Comparison of ENCODE assay signal across 23 mouse cellular contexts in genomic region chr5:36358161-36358560, GRCm38 (mm10). TPM values are rescaled to one million over a fixed set of nuclear protein-coding genes. Genes with fewer than 3 reads are reported as not detected.
DNase-seq lines count a peak whose midpoint lies in the region; ATAC-seq lines count a peak whose summit lies in the region.
"Had no signal": no experiment of that assay in that cellular context is flagged by ENCODE, and none has a peak within 500 bp of the region (broad histone marks: within the 10 kb centered on the region; RNA-seq: fewer than 3 reads in every experiment).

No protein-coding gene starts in this region.

- H3K36me3 ChIP-seq in heart, embryonic 12.5 days = no peaks in the 10 kb centered on the region
- no peaks in the 10 kb centered on the region for H3K36me3 ChIP-seq in lung, embryonic 15.5 days
- H3K36me3 ChIP-seq: embryonic facial prominence, embryonic 15.5 days; forebrain, embryonic 10.5 days; kidney, embryonic 15.5 days; midbrain, embryonic 13.5 days had no signal

- no peak overlapping the region for H3K4me2 ChIP-seq in heart, embryonic 12.5 days
- H3K4me2 ChIP-seq in lung, embryonic 15.5 days = no peak overlapping the region
- H3K4me2 ChIP-seq: embryonic facial prominence, embryonic 15.5 days; hindbrain, embryonic 14.5 days; kidney, embryonic 15.5 days; liver, embryonic 11.5 days; midbrain, embryonic 13.5 days had no signal

- H3K27ac ChIP-seq in heart, embryonic 12.5 days (ENCODE audit: poor library complexity, severe bottlenecking) = peak overlapping the region; percentile 77
- H3K27ac ChIP-seq in lung, embryonic 15.5 days = peak overlapping the region; percentile 64
- H3K27ac ChIP-seq: embryonic facial prominence, embryonic 15.5 days; forebrain, embryonic 10.5 days; hindbrain, embryonic 14.5 days; left cerebral cortex, adult 2 months; midbrain, embryonic 13.5 days had no signal

- H3K9me3 ChIP-seq in heart, embryonic 12.5 days (replicated peaks) = no peaks in the 10 kb centered on the region
- H3K9me3 ChIP-seq in lung, embryonic 15.5 days = no peaks in the 10 kb centered on the region
- H3K9me3 ChIP-seq: embryonic facial prominence, embryonic 15.5 days; forebrain, embryonic 10.5 days; kidney, embryonic 15.5 days; midbrain, embryonic 13.5 days had no signal

- H3K9ac ChIP-seq in heart, embryonic 12.5 days = peak overlapping the region; percentile 26; the same call in 1 of the 2 replicates
- no peak overlapping the region for H3K9ac ChIP-seq in lung, embryonic 15.5 days
- H3K9ac ChIP-seq: embryonic facial prominence, embryonic 15.5 days; forebrain, postnatal 0 days; hindbrain, embryonic 14.5 days; kidney, embryonic 15.5 days; midbrain, embryonic 13.5 days had no signal

- no peaks in the 10 kb centered on the region for H3K27me3 ChIP-seq in heart, embryonic 12.5 days (replicated peaks)
- no peaks in the 10 kb centered on the region for H3K27me3 ChIP-seq in lung, embryonic 15.5 days
- H3K27me3 ChIP-seq: embryonic facial prominence, embryonic 15.5 days; kidney, embryonic 15.5 days; midbrain, embryonic 13.5 days had no signal

- H3K4me3 ChIP-seq in heart, embryonic 12.5 days = no peak overlapping the region
- no peak overlapping the region for H3K4me3 ChIP-seq in lung, embryonic 15.5 days
- H3K4me3 ChIP-seq: embryonic facial prominence, embryonic 15.5 days; forebrain, embryonic 10.5 days; kidney, embryonic 15.5 days; left cerebral cortex, adult 2 months; midbrain, embryonic 13.5 days had no signal

- no peak for ATAC-seq in heart, embryonic 12.5 days (ENCODE audit: insufficient number of reproducible peaks, low FRiP score)
- ATAC-seq in lung, embryonic 15.5 days (ENCODE audit: borderline replicate concordance, extremely low read depth, low FRiP score, low TSS enrichment) = no peak
- peak; percentile 63 for ATAC-seq in inflammation-experienced regulatory T-cells, adult 6 months
- ATAC-seq in megakaryocyte progenitor cell, adult 5-6 weeks (replicated peaks; ENCODE audit: poor library complexity) = no peak
- ATAC-seq: forebrain, postnatal 0 days; intestine, embryonic 16.5 days; midbrain, embryonic 13.5 days had no signal

- 35% methylated on average over 4 of the region's 4 CpGs for WGBS in heart, embryonic 12.5 days
- WGBS in lung, embryonic 15.5 days = 36% methylated on average over 4 of the region's 4 CpGs

- peaks cover 87% of the 10 kb centered on the region for H3K4me1 ChIP-seq in heart, embryonic 12.5 days (replicated peaks)
- H3K4me1 ChIP-seq in lung, embryonic 15.5 days = peaks cover 74% of the 10 kb centered on the region

- DNase-seq in heart, postnatal 4 days = no peak
- no peak for DNase-seq in lung, postnatal 25 days (ENCODE audit: low spot score)
- peak; percentile 51 for DNase-seq in CD4-positive, CD25-positive, alpha-beta regulatory T cell, adult 2 months (ENCODE audit: low read depth, low spot score)
- DNase-seq in gastrocnemius, adult 8-10 months (ENCODE audit: low spot score in 2 of 2) = no peak
- DNase-seq: adrenal gland, adult 2 months; cerebellum, adult 2 months; cerebellum, postnatal 36 days; forebrain, postnatal 0 days; kidney, postnatal 4 days; layer of hippocampus, adult 9-11 months; lung, adult 2 months had no signal

RNA-seq across cellular contexts. Expression of gene Sorcs2, which starts 39.8 kb away (rescaled TPM):
- 12.4 and 14.1 TPM in 2 replicates for polyA plus RNA-seq in heart, embryonic 12.5 days (2016; fragmentation: Nextera tagmentation; extraction: Ambion mirVana)
- 10 to 100 TPM; 18.1 TPM for total RNA-seq in heart, postnatal 4 days (2021)
- 19.6 and 21.2 TPM in 2 replicates for polyA plus RNA-seq in lung, embryonic 15.5 days (2015; fragmentation: Nextera tagmentation; extraction: Ambion mirVana)
- 1 to 10 TPM in 2 of 3 experiments, not detected in 1; 2.9 to 3.9 TPM for polyA plus RNA-seq in inflammation-experienced regulatory T-cells, adult 6 months (2017; shearing (Covaris generic))
- total RNA-seq in megakaryocyte progenitor cell, adult 5-6 weeks (2015) = not detected in 2 replicates
- total RNA-seq in megakaryocyte progenitor cell, adult 5-6 weeks (2017) = not detected in 2 replicates
- total RNA-seq in gastrocnemius, adult 8-10 months (2022) = 1 to 10 TPM in 3 of 4 experiments, under 1 TPM in 1; 0.92 to 2.3 (median 1.2) TPM

Comparison
In these comparisons a context has a peak if more than half of its experiments do, and no peak if none do; other contexts are left out.
1. RNA of gene Sorcs2, which starts 39.8 kb away (total RNA-seq): 18.1 TPM in heart, postnatal 4 days; 0.92 to 2.3 TPM in gastrocnemius, adult 8-10 months and not detected in megakaryocyte progenitor cell, adult 5-6 weeks; every median in the first group is over 4 times any median in the second.